Mouse (Mus musculus): ENCODE results near the gene Nek3. TPM values are rescaled to one million over a fixed set of nuclear protein-coding genes. Genes with fewer than 3 reads are reported as not detected.
"Not testable (repeated sequence)": the region's sequence is repeated elsewhere in the genome, so short reads cannot be mapped to it uniquely, and the experiment has no call there.

Nek3 gene
- total RNA-seq, 2 experiments from 2014 or later, result 2.6 to 2.7 TPM

DNA sequence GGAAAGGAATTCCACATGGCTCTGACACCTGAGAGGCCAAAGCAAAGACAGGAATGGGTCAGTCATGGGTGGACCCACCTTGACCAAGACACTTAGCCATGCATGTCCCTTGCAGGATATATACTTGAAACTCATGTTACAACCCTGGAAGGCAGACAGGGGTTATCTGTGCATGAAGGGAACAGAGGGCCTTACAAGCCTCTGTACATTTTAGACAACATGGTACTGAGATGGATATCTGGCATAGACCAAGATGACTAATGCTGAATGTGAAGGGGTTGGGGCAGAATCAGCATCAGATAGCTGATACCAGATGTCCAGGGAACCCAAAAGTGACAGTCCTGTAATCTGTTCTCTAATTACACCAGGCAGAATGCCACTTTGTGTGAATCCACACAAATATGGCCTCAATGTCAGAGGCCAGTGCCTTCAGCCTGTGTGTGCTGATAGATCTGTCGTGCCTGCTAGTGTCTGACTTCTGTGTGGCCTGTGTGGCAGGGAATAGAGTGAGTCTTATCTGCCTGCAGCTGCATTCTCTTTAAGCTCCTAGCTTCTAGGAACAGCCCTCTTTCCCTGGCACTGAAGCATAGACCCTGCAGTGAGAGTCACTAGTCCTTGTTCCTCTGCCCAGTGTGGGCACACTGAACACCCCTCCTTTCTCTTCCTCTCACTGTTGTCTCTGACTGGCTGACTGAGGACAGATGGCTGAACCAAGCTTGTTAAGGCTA is 22.3 kb downstream of the Nek3 start:
- no peak for DNase-seq

DNA sequence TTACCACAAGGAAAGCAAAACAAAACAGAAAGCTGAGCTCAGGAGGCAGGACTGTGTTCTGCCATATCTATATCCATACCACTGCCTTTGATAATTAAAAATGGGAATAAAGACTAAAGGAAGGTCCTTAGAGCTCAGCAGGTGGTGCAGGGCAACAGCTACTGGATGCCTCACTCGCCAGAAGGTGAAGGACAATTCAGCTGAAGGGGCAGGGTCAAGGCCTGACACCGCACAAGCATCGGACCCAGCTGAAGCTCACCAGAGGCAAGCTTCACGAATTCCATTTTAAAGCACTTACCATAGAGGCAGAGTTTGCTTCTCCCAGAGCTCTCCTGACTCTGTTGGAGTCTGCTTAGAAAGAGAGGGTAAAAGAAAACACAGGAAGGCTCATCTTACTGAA is 23.6 kb downstream of the Nek3 start:
- no peak for DNase-seq

GRCm38 (mm10) chr8:22141836-22142385 is 24.3 kb downstream of the Nek3 start:
- no peak for DNase-seq

DNA sequence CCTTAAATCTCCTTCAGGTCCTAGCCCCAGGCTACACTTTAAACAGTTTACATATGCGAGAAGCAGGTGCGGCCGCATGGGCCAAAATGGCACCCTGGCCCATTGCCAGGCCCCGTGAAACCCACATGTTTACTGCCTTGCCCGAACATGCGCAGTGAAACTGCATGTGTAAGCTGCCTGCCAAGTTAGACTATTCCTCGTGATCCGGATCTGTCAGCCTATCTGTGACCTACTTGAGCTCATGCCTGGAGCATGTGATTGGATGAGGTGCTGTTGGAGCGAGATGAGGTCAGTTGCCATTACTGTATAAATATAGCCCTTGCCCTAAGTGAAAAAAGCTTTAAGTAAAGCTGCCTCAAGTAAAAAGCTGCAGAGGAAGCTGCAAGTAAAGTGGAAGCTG is 29.8 kb downstream of the Nek3 start:
- DNase-seq, result not testable (repeated sequence)

GRCm38 (mm10) chr8:22134750-22135135 is 31.5 kb downstream of the Nek3 start:
- no peak for DNase-seq

DNA sequence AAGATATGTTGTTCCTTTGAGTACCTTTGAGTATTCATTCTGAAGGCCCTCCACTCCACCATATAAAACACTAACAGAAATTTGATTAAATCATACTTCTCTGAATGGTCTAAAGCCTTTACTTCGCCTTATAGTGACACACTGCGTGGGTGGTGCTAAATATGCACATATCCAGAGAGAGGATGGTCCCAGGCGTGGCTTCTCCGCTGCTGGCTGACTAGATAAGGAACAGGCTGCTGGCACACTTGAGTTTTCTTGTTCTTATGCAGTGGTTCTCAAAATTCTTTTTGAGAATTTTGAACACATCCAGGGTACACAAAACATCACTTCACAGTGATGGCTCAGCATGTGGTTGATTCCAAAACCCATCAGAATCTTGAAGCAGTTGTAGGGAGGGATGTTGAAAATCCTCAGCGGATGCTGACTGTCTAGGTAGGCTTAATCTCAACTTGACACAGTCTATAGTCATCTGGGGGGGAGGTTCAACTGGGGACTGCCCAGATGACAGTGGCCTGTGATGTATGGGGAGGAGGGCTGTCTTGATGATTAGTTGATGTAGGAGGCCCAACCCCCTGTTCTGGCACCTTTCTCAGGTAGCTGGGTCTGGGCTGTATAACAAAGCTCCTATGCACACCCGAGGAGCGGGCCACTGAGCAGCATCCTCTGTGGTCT is 32.0 kb downstream of the Nek3 start:
- no peak for DNase-seq

GRCm38 (mm10) chr8:22132062-22132461 is 34.2 kb downstream of the Nek3 start:
- DNase-seq, result no peak

DNA sequence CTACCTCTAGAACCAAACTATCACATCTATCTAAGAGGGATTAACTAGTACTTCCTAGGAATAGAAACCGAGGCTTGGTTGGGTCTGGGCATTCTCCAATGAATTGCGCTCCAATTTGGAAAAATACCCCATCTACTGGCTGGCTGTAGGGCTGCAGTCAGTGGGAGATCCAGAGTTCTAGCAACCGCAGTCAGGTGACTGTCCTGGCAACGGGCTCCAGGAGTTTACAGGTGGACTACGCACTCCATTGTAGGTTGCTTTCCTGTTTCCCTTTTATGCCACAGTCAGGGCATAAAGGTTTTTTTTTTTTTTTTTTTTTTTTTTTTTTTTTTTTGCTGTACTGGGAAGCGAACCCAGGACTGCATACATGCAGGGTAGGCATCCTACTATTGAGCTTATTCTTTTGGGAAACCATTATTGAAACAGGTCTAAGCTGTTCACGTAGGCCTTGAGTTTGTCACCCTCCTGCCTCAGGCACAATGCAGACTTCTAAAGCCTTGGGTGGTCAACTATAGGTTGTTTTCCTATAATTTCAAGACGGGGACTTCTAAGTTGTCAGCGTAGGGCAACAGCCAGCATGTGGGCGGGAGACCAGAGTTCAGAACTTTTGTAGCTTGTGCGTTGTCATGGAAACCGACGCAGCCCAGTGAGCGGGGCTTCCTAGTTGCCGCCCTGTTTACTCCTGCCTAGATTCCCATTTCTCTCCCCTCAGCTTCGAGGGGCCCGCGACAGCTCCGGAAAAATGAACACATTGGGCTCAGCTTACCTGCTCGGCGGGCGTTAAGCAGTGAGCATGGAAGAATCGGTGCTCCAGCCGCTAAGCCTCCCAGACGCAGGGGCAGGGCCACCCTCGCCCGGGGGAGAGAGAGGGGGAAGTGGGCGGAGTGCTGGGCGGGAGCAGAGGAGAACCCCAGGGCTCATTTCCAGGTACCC is 41.7 kb downstream of the Nek3 start, which contains the start of gene Nek5:
Gene Nek5 (minus strand): TSS at position 834 of the 933 bp plus-strand sequence.
- DNase-seq, result peak; percentile 18

- DNase-seq, result no peak
These were observed 59.2 kb downstream of the Nek3 start for GRCm38 (mm10) chr8:22107020-22107419.

- no peak for DNase-seq
These were observed 74.7 kb downstream of the Nek3 start for GRCm38 (mm10) chr8:22091568-22091967.

- DNase-seq, result no peak
These were observed 77.0 kb downstream of the Nek3 start for GRCm38 (mm10) chr8:22089226-22089625.

DNA sequence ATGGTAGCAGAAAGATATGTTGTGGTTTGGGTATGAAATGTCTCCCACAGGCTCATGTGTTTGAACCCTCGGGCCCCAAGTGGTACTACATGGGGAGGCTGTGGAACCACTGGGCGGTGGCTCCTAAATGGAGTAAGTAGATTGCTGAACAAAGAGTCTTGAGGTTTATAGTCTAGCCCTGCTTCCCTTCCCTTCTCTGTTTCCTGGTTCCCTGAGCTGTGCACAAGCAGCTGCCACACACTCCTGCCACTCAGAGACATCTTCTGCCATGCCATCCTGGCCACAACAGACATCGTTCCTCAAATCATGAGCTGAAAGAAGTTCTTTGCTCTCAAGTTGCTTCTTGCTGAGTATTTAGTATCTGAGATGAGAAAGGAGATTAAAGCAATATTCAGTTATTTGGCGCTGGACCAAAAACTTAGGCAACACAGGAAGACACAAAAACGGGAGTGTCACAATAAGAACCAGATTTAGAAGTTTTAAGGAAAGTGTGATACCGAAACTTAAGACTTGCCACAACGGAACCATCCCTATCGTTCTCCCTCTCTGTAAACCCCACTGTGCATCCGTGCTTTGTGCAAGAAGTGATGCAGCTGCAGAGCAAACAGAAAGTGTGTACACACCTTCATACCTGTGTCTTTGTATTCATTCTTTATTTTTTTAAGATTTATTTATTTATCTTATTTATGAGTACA is 86.8 kb downstream of the Nek3 start:
- no peak for DNase-seq

Other genes starting within 250 kb of the Nek3 start
- gene Defb15, start 233.7 kb downstream of the Nek3 start, total RNA-seq (2021), result not detected
- gene Defb35, start 228.1 kb downstream of the Nek3 start, total RNA-seq (2021), result not detected
- gene Defb13, start 219.7 kb downstream of the Nek3 start, total RNA-seq (2021), result not detected
- not detected for gene Fam90a1a, start 207.7 kb downstream of the Nek3 start, total RNA-seq (2021)
- gene Ccdc70, start 196.7 kb downstream of the Nek3 start, total RNA-seq (2021), result not detected
- gene Atp7b, start 106.1 kb downstream of the Nek3 start, total RNA-seq (2021), result under 1 TPM in 1 of 2 experiments, not detected in 1; 0.20 TPM
- 10 to 100 TPM in 1 of 2 experiments, 1 to 10 TPM in 1; 8.8 to 11.2 TPM for gene Alg11, start 105.7 kb downstream of the Nek3 start, total RNA-seq (2021)
- gene Nek5, start 41.4 kb downstream of the Nek3 start, total RNA-seq (2021), result not detected
- 10 to 100 TPM in 1 of 2 experiments, 1 to 10 TPM in 1; 8.7 to 10.1 TPM for gene Ckap2, start 19.4 kb upstream of the Nek3 start, total RNA-seq (2021)
- gene Vps36, start 26.4 kb upstream of the Nek3 start, total RNA-seq (2021), result 10 to 100 TPM; 29.0 to 31.1 TPM
- gene Thsd1, start 60.9 kb upstream of the Nek3 start, total RNA-seq (2021), result 1 to 10 TPM; 5.0 to 5.9 TPM
- gene Tpte, start 117.0 kb upstream of the Nek3 start, total RNA-seq (2021), result under 1 TPM in 1 of 2 experiments, not detected in 1; 0.14 TPM
- gene Slc25a15, start 232.2 kb upstream of the Nek3 start, total RNA-seq (2021), result 10 to 100 TPM; 12.5 to 13.4 TPM
- gene Mrps31, start 244.9 kb upstream of the Nek3 start, total RNA-seq (2021), result 10 to 100 TPM; 35.3 to 41.6 TPM